8 mouse cellular contexts compared by ENCODE assay signal in genomic region chr13:49247740-49248466, GRCm38 (mm10). TPM values are rescaled to one million over a fixed set of nuclear protein-coding genes. Genes with fewer than 3 reads are reported as not detected.
DNase-seq lines count a peak whose midpoint lies in the region; ATAC-seq lines count a peak whose summit lies in the region.

No protein-coding gene starts in this region.

- ATAC-seq in CD4-positive, CD25-positive, alpha-beta regulatory T cell, adult 4 months, result peak; percentile 79
- ATAC-seq in granulocyte monocyte progenitor cell, adult 5-6 weeks (replicated peaks; ENCODE audit: poor library complexity, severe bottlenecking), result peak; percentile 60
- peak; percentile 65 for ATAC-seq in megakaryocyte progenitor cell, adult 5-6 weeks (replicated peaks; ENCODE audit: poor library complexity)

- peak; percentile 31 for DNase-seq in adrenal gland, postnatal 25 days
- DNase-seq in kidney, postnatal 10 days, result peak; percentile 76
- DNase-seq in spleen, postnatal 10 days (ENCODE audit: low spot score in 2 of 2), result peak; percentile 37 to 75
- no peak for DNase-seq in Muller cell, postnatal 12 days (ENCODE audit: inconsistent ontology term)
- DNase-seq in layer of hippocampus, postnatal 14 days (ENCODE audit: low spot score in 2 of 2), result no peak

RNA-seq across cellular contexts. Expression of gene Susd3, which starts 0.6 kb away (rescaled TPM):
- polyA plus RNA-seq in CD4-positive, CD25-positive, alpha-beta regulatory T cell, adult 4 months (2017; shearing (Covaris generic)), result 10 to 100 TPM; 60.4 to 88.7 TPM
- 0.43 and 0.95 TPM in 2 replicates for total RNA-seq in adrenal gland, postnatal 25 days (2021)
- 6.8 and 9.0 TPM in 2 replicates for total RNA-seq in granulocyte monocyte progenitor cell, adult 5-6 weeks (2014; fragmentation: Nextera tagmentation)
- 3.0 and 5.7 TPM in 2 replicates for total RNA-seq in granulocyte monocyte progenitor cell, adult 5-6 weeks (2017)
- 3.8 and 5.7 TPM in 2 replicates for total RNA-seq in megakaryocyte progenitor cell, adult 5-6 weeks (2015)
- 1.7 and 4.0 TPM in 2 replicates for total RNA-seq in megakaryocyte progenitor cell, adult 5-6 weeks (2017)
- total RNA-seq in layer of hippocampus, postnatal 14 days (2021), result 1 to 10 TPM; 2.6 to 3.7 TPM

RNA-seq across cellular contexts. Expression of gene Card19, which starts 32.1 kb away (rescaled TPM):
- 10 to 100 TPM; 49.7 to 55.4 TPM for polyA plus RNA-seq in CD4-positive, CD25-positive, alpha-beta regulatory T cell, adult 4 months (2017; shearing (Covaris generic))
- 52.0 and 60.3 TPM in 2 replicates for total RNA-seq in adrenal gland, postnatal 25 days (2021)
- total RNA-seq in granulocyte monocyte progenitor cell, adult 5-6 weeks (2014; fragmentation: Nextera tagmentation), result 24.3 and 26.4 TPM in 2 replicates
- 22.3 and 22.4 TPM in 2 replicates for total RNA-seq in granulocyte monocyte progenitor cell, adult 5-6 weeks (2017)
- total RNA-seq in megakaryocyte progenitor cell, adult 5-6 weeks (2015), result 20.1 and 27.1 TPM in 2 replicates
- 22.1 and 30.2 TPM in 2 replicates for total RNA-seq in megakaryocyte progenitor cell, adult 5-6 weeks (2017)
- 10 to 100 TPM; 17.1 to 18.4 TPM for total RNA-seq in layer of hippocampus, postnatal 14 days (2021)

Comparison
In these comparisons a context has a peak if more than half of its experiments do, and no peak if none do; other contexts are left out.
1. DNase-seq: peak in adrenal gland, postnatal 25 days (single experiment), kidney, postnatal 10 days (single experiment) and spleen, postnatal 10 days (2 of 2); none in Muller cell, postnatal 12 days (single experiment) and layer of hippocampus, postnatal 14 days (0 of 2).
2. Peak in every context shown above with its lines, with median percentiles within 50 percentile points of each other: ATAC-seq.